Mouse (Mus musculus) testis, adult 2 months (tissue): ENCODE results near the gene Fbxo47.

Source experiments
- CTCF ChIP-seq: fragments of 200-500 bp; IDR thresholded peaks from 2 replicates; pipeline ENCODE4 v1.5.1; 2012; ENCODE audit warnings: low read depth, mild to moderate bottlenecking, inconsistent platforms, low read length, moderate library complexity; ENCODE audit not compliant: control insufficient read depth, insufficient read depth, insufficient replicate concordance
- POLR2A ChIP-seq: fragments of 200-500 bp; IDR thresholded peaks from 2 replicates; pipeline ENCODE4 v1.6.1; 2012; ENCODE audit warnings: low read depth, mild to moderate bottlenecking, inconsistent platforms, low read length, moderate library complexity; ENCODE audit not compliant: control insufficient read depth

DNA sequence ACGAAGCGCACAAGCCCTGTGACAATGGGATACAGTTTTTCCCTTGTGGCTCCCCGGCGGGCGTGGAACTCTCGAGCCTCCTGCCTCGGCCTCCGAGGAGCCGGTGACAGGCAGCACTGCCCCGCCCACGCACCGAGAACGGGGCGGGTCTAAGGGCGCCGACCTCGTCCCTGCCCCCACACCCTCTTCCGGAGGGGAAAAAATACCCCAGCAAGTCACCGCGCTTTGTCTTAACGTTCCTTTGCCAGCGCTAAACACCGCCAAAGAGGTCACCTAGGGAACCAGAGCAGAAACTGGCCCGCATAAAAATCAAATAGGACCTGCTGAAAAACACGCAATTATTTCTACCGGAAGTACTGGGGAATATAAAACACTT, 424 bp downstream of the Fbxo47 start:
- TF ChIP-seq POLR2A (no peak), CTCF (no peak)
